Mouse (Mus musculus): Measurements from ENCODE around the gene Pvalb. TPM values are rescaled to one million over a fixed set of nuclear protein-coding genes. Genes with fewer than 3 reads are reported as not detected.

The Pvalb gene
- polyA plus RNA-seq, 1 experiment from 2014 or later, result not detected

DNA sequence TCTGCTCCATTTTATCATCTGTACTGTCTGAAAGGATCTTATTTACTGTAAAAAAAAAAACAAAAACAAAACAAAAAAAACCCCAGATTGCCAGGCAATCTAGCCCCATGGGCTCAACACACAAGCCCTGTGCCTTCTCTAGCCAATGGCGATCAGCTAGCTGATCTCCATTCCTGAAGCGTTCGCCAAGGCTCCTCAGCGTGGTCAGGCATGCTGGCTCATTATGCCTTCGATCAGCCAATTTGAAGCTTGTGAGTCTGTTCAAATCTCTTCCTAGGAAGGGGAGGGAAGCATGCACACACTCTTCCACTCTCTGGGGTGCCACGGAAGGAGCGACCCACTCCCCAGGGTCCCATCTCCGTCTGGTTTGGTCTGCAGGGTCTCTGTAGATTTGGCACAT lies 48.9 kb downstream of the Pvalb start:
- no peaks in the 10 kb centered on the region for H3K36me3 ChIP-seq (ENCODE audit: inconsistent target)
- WGBS (ENCODE audit: missing documents), result 77% methylated on average over 8 of the region's 8 CpGs
- no peak overlapping the region for H3K27ac ChIP-seq
- H3K79me2 ChIP-seq (ENCODE audit: inconsistent target), result no peaks in the 10 kb centered on the region
- H3K4me3 ChIP-seq (ENCODE audit: inconsistent target), result no peak overlapping the region

DNA sequence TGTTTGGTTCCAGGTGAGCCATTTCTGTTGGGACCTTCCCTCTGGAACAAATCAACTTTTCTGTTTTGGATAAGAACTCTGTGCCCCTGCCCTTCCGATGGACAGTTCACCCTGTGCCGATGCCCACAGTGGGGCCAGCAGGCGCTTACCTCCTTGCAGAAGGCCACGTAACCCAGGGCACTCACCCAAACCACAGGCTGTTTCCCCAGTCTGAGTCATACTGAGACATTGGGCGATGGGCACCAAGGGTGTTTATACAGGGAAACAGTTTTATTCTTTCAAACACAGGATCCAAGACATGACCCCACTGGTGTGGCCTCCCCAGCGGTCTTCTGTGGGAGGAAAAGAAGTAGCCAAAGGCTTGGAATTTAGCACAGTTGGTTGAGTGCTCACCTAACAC lies 50.8 kb downstream of the Pvalb start:
- Histone ChIP-seq H3K79me2 (ENCODE audit: inconsistent target) (no peaks in the 10 kb centered on the region), H3K36me3 (ENCODE audit: inconsistent target) (no peaks in the 10 kb centered on the region), H3K4me3 (ENCODE audit: inconsistent target) (no peak overlapping the region), H3K27ac (no peak overlapping the region)
- 40% methylated on average over 6 of the region's 6 CpGs for WGBS (ENCODE audit: missing documents)

GRCm38 (mm10) chr15:78153045-78153775 lies 53.0 kb downstream of the Pvalb start:
- no peaks in the 10 kb centered on the region for H3K36me3 ChIP-seq (ENCODE audit: inconsistent target)
- H3K4me3 ChIP-seq (ENCODE audit: inconsistent target), result no peak overlapping the region
- no peaks in the 10 kb centered on the region for H3K79me2 ChIP-seq (ENCODE audit: inconsistent target)
- WGBS (ENCODE audit: missing documents), result 61% methylated on average over 10 of the region's 11 CpGs
- H3K27ac ChIP-seq, result no peak overlapping the region

DNA sequence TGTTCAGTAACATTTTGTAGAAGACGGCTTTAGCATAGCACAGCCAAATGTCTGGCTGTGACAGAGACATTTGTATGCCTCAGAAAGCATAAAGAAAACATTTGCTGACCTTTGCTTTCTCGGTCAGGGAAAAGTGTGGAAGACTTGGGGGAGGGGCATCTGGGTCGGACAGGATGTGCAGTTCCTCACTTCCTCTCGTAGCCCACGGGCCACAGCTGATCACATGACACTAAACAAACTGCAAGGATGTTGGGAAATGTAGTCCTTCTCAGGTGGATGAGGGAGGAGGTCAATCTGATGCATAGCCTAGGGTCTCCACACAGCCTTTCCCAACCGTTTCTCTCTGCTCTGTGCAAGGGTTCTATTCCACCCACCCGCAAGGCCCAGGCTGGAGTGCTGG lies 57.6 kb downstream of the Pvalb start:
- H3K36me3 ChIP-seq (ENCODE audit: inconsistent target), result no peaks in the 10 kb centered on the region
- H3K79me2 ChIP-seq (ENCODE audit: inconsistent target), result no peaks in the 10 kb centered on the region
- WGBS (ENCODE audit: missing documents), result 65% methylated on average over 7 of the region's 7 CpGs
- H3K4me3 ChIP-seq (ENCODE audit: inconsistent target), result no peak overlapping the region
- no peak overlapping the region for H3K27ac ChIP-seq

Other genes with a start within 250 kb of the Pvalb start
- gene Foxred2, start 249.7 kb downstream of the Pvalb start, polyA plus RNA-seq (2018), result 8.6 to 18.7 TPM (median 18.3 TPM) in 3 replicates
- gene Eif3d, start 235.6 kb downstream of the Pvalb start, polyA plus RNA-seq (2018), result 88.8 to 149 TPM (median 102 TPM) in 3 replicates
- not detected in 3 replicates for gene Cacng2, start 86.4 kb downstream of the Pvalb start, polyA plus RNA-seq (2018)
- 12.6 to 19.9 TPM (median 13.4 TPM) in 3 replicates for gene Ift27, start 32.3 kb downstream of the Pvalb start, polyA plus RNA-seq (2018)
- 91.7 to 151 TPM (median 136 TPM) in 3 replicates for gene Ncf4, start 38.4 kb upstream of the Pvalb start, polyA plus RNA-seq (2018)
- gene Csf2rb2, start 99.3 kb upstream of the Pvalb start, polyA plus RNA-seq (2018), result 77.0 to 225 TPM (median 156 TPM) in 3 replicates
- 65.3 to 406 TPM (median 143 TPM) in 3 replicates for gene Csf2rb, start 119.4 kb upstream of the Pvalb start, polyA plus RNA-seq (2018)
- gene Tex33, start 189.5 kb upstream of the Pvalb start, polyA plus RNA-seq (2018), result not detected in 3 replicates
- 4.4 to 12.5 TPM (median 7.0 TPM) in 3 replicates for gene Tst, start 199.5 kb upstream of the Pvalb start, polyA plus RNA-seq (2018)
- 16.6 to 43.2 TPM (median 18.6 TPM) in 3 replicates for gene Mpst, start 200.0 kb upstream of the Pvalb start, polyA plus RNA-seq (2018)
- gene Kctd17, start 222.2 kb upstream of the Pvalb start, polyA plus RNA-seq (2018), result 6.9 to 12.1 TPM (median 10.0 TPM) in 3 replicates

All from macrophage (primary cell).